Mouse (Mus musculus): ENCODE results near the gene Nt5e. TPM values are rescaled to one million over a fixed set of nuclear protein-coding genes. Genes with fewer than 3 reads are reported as not detected.
"Not testable (repeated sequence)": the region's sequence is repeated elsewhere in the genome, so short reads cannot be mapped to it uniquely, and the experiment has no call there.

Gene Nt5e
- polyA plus RNA-seq (2012; rRNA removed): 3.8 and 4.6 TPM in 2 replicates

DNA sequence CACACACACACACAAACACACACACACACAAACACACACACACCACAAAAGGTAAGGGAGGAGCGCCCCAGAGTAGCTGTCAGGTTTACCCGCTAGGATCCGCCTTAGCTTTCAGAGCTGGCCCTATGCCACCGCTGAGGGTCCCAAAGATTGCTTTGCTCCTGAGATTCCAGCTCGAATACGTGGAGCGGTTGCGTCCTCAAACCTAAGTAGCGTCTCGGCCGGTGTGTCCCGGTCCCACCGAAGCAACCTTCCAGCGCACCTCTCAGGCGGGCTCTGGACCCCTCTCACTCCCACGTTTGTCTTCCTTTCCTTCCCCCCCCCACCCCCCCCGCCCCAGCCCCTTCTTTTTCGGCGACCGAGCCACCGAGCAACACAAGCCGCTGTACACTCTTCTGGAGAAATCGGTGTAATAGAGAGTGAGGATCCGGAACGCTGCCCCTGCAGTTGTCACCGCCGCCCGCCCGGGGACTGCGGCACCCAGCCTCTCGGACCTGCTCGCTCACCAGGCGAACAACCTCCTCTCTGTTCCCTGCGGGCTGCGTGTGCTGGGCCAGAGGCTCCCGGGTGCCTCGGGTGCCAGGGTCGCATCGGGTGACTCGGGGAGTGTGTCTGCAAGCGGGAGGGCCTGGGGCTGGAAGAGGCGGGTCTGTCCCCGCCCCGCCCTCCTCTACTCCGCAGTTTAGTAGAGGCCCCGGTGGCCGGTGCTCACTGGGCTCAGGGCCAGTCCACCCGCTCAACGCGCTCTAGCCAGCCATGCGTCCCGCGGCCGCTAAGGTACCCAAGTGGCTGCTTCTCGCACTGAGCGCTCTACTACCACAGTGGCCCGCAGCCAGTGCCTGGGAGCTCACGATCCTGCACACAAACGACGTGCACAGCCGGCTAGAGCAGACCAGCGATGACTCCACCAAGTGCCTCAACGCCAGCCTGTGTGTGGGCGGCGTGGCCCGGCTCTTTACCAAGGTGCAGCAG, at the start of gene Nt5e:
TSS of gene Nt5e (plus strand) at position 268 of the 972 bp plus-strand sequence.
- 0 out of 2 replicates have a peak, but pooled peaks have one; percentile 10 for TF ChIP-seq POLR2A (IDR thresholded peaks at IDR 0.05; ENCODE audit: borderline replicate concordance, insufficient read depth, low read length)
- TF ChIP-seq CTCF (IDR thresholded peaks at IDR 0.05; ENCODE audit: borderline replicate concordance, insufficient read depth, low read depth, low read length): no peak
- H3K4me1 ChIP-seq (ENCODE audit: control insufficient read depth, insufficient read depth, low read length): no peaks in the 10 kb centered on the region
- 3% methylated on average over 66 of the region's 66 CpGs for WGBS

DNA sequence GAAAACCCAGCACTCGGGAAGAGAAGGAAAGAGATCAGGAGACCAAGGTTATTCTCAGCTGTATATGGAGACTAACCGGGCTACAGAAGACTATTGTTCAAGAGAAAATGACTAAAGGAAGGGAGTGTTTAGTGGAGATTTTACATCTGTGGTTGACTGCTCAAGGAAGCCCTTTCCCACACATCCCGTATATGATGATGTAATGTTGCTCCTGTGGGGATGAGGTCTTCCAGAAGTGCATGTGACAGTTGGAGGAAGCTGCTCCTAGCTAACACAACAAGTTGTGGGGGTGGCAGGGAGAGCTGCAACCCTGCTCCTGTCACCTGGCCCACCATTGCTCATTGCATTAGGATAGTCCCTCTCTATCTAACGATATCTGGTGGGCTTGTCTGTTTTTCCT, 49.4 kb upstream of the Nt5e start:
- H3K27ac ChIP-seq (ENCODE audit: insufficient read depth, low read length): no peak overlapping the region
- no peak for DNase-seq
- H3K4me1 ChIP-seq (ENCODE audit: control insufficient read depth, insufficient read depth, low read length): peaks cover 6% of the 10 kb centered on the region; the same call in 1 of the 2 replicates
- no peak overlapping the region for H3K4me3 ChIP-seq (replicated peaks; ENCODE audit: insufficient read depth, low read depth, low read length)
- no peaks in the 10 kb centered on the region for H3K27me3 ChIP-seq (ENCODE audit: control insufficient read depth, insufficient read depth, low read length)
- TF ChIP-seq POLR2A (IDR thresholded peaks at IDR 0.05; ENCODE audit: borderline replicate concordance, insufficient read depth, low read length): no peak
- TF ChIP-seq CTCF (IDR thresholded peaks at IDR 0.05; ENCODE audit: borderline replicate concordance, insufficient read depth, low read depth, low read length): no peak
- WGBS: 94% methylated on average over 4 of the region's 4 CpGs

More for the DNA sequence above, at the start of gene Nt5e:
- Histone ChIP-seq H3K27me3 (ENCODE audit: control insufficient read depth, insufficient read depth, low read length) (no peaks in the 10 kb centered on the region), H3K27ac (ENCODE audit: insufficient read depth, low read length) (peak within 1 kb of the TSS; percentile 38), H3K4me3 (replicated peaks; ENCODE audit: insufficient read depth, low read depth, low read length) (peak within 1 kb of the TSS; percentile 62)
- DNase-seq: peak; percentile 81 to 87

DNA sequence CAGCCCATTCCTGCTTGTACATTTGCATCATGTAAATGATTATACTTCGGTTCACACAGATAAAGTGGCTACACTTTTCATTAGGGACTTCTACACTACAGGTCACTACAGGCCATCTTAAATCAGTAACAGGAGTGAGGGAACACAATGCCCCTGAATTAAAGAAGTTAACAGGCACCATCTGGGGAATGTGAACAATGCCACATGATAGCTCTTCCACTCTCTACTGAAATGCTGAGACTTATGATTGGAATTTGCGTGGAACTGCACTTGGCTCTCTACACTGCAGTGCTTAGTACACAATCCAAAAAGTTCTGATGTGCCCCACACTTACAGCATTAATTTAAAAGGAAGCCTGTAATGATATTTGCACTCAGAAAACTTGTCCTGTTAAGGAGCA, 47.3 kb upstream of the Nt5e start:
- TF ChIP-seq CTCF (IDR thresholded peaks at IDR 0.05; ENCODE audit: borderline replicate concordance, insufficient read depth, low read depth, low read length) (no peak), POLR2A (IDR thresholded peaks at IDR 0.05; ENCODE audit: borderline replicate concordance, insufficient read depth, low read length) (no peak)
- H3K4me1 ChIP-seq (ENCODE audit: control insufficient read depth, insufficient read depth, low read length): no peaks in the 10 kb centered on the region
- 73% methylated on average over 2 of the region's 2 CpGs for WGBS
- no peak for DNase-seq
- no peak overlapping the region for H3K4me3 ChIP-seq (replicated peaks; ENCODE audit: insufficient read depth, low read depth, low read length)
- no peaks in the 10 kb centered on the region for H3K27me3 ChIP-seq (ENCODE audit: control insufficient read depth, insufficient read depth, low read length)
- H3K27ac ChIP-seq (ENCODE audit: insufficient read depth, low read length): no peak overlapping the region

DNA sequence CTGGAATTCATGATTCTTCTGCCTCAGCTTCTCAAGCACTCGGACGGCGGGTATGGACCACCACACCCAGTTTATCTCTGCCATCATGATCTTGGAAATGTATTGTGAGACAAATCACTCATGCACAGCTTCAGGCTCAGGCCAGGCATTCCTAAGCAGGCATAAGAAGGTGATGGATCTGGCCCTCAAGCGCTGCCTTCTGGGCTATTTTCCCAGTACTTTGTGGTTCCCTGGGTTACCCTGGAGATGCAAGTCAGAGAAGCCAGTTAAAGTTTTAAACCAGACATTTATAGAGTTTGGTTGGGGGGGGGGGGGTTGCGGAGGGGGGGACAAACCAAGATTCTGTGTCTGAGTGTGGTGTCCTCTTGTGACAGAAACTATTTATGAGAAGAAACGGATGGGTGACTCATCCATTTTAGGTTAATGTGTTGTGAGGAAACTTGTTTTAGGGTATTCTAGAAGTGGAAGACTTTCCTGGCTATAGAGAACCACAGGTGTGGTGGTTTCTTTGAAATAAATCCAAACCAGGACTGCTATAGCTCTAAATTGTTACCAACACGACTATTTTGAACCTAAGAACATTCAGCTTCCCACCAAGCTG, 37.3 kb upstream of the Nt5e start:
- DNase-seq: no peak
- Histone ChIP-seq H3K27me3 (ENCODE audit: control insufficient read depth, insufficient read depth, low read length) (no peaks in the 10 kb centered on the region), H3K4me1 (ENCODE audit: control insufficient read depth, insufficient read depth, low read length) (no peaks in the 10 kb centered on the region), H3K4me3 (replicated peaks; ENCODE audit: insufficient read depth, low read depth, low read length) (no peak overlapping the region), H3K27ac (ENCODE audit: insufficient read depth, low read length) (no peak overlapping the region)
- TF ChIP-seq POLR2A (IDR thresholded peaks at IDR 0.05; ENCODE audit: borderline replicate concordance, insufficient read depth, low read length): no peak
- no peak for TF ChIP-seq CTCF (IDR thresholded peaks at IDR 0.05; ENCODE audit: borderline replicate concordance, insufficient read depth, low read depth, low read length)
- 84% methylated on average over 7 of the region's 7 CpGs for whole genome bisulfite sequencing

DNA sequence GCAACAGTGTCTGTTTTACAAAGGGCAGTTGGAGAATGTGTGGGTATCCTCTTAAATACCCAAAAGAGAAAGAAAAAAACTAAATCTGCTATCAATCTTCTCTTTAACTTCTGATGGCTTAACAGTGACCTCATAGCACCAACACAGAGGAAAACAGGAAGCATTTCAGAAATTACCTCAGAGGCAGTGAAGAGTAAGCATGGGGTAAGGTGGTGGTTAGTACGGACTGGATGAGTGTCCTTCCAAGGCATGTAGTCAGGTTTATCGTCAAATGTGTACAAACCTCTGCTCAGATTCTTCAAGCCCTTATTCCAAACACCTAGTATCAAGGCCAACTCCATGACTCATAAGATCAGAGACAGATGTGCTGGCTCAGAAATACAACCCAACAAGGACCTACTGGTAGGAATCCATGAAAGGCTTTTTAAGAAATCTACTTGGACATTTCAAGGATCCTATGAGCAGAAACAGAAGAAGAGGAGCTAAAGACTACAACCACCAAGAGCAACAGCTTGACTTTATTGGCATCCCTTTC, 34.1 kb upstream of the Nt5e start:
- WGBS: 96% methylated on average over 2 of the region's 2 CpGs
- TF ChIP-seq POLR2A (IDR thresholded peaks at IDR 0.05; ENCODE audit: borderline replicate concordance, insufficient read depth, low read length) (no peak), CTCF (IDR thresholded peaks at IDR 0.05; ENCODE audit: borderline replicate concordance, insufficient read depth, low read depth, low read length) (no peak)

DNA sequence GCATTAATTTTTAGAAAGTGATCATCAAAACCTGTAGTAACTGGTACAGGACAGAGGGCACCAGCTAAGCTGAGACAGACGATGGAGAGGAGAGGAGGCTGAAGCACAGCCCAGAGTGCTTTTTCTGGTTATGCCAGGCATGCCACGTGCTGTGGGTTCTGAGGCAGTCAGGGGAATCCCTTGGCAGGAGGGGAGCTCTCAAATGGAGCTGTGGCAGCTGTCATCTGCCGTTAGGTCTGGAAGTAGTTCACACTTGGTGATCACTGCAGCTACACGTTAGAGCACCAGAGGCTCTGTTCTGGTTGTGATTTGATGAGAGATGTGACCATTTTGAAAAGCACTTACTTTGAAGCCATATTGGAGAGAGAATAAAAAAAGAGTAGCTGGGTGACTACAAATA, 31.2 kb upstream of the Nt5e start:
- Histone ChIP-seq H3K4me1 (ENCODE audit: control insufficient read depth, insufficient read depth, low read length) (no peaks in the 10 kb centered on the region), H3K4me3 (replicated peaks; ENCODE audit: insufficient read depth, low read depth, low read length) (no peak overlapping the region), H3K27ac (ENCODE audit: insufficient read depth, low read length) (no peak overlapping the region), H3K27me3 (ENCODE audit: control insufficient read depth, insufficient read depth, low read length) (no peaks in the 10 kb centered on the region)
- TF ChIP-seq CTCF (IDR thresholded peaks at IDR 0.05; ENCODE audit: borderline replicate concordance, insufficient read depth, low read depth, low read length): no peak
- no peak for TF ChIP-seq POLR2A (IDR thresholded peaks at IDR 0.05; ENCODE audit: borderline replicate concordance, insufficient read depth, low read length)
- WGBS: 9% methylated on average over 4 of the region's 4 CpGs
- DNase-seq: peak; percentile 13 to 34

More for the DNA sequence above, 34.1 kb upstream of the Nt5e start:
- H3K27me3 ChIP-seq (ENCODE audit: control insufficient read depth, insufficient read depth, low read length): no peaks in the 10 kb centered on the region
- DNase-seq: no peak
- no peak overlapping the region for H3K4me3 ChIP-seq (replicated peaks; ENCODE audit: insufficient read depth, low read depth, low read length)
- no peaks in the 10 kb centered on the region for H3K4me1 ChIP-seq (ENCODE audit: control insufficient read depth, insufficient read depth, low read length)
- H3K27ac ChIP-seq (ENCODE audit: insufficient read depth, low read length): no peak overlapping the region

DNA sequence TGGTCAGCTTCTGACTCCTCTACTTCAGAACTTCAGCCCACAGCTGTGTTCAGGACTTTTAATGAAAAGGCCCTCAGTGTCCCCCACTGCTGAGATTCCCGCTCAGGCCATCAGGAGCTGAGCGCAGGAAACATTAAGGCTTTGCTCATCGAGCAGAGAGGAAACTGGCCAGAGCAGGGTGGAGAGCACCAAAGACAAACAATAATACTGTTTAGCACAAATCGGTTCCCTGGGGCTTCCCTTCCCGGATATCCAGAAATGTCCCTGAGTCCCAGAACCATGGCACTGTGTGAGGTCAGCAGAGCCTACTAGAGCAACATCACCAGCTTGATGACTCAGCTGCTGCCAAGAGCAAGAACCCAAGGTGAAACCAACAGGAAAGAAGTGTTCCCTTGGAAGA, 30.7 kb upstream of the Nt5e start:
- TF ChIP-seq CTCF (IDR thresholded peaks at IDR 0.05; ENCODE audit: borderline replicate concordance, insufficient read depth, low read depth, low read length): no peak
- TF ChIP-seq POLR2A (IDR thresholded peaks at IDR 0.05; ENCODE audit: borderline replicate concordance, insufficient read depth, low read length): no peak

DNA sequence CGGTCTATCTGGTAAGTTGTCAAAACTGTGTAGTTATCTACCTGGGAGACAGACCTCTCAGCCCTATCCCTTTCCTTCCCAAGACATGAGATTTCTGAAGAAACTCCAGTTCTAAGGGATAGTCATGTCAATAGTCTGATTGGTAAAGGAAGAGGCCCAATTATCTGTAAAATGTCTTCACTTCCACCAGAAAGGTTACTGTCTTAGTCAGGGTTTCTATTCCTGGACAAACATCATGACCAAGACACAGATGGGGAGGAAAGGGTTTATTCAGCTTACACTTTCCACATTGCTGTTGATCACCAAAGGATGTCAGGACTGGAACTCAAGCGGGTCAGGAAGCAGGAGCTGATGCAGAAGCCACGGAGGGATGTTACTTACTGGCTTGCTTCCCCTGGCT, 29.8 kb upstream of the Nt5e start:
- H3K4me1 ChIP-seq (ENCODE audit: control insufficient read depth, insufficient read depth, low read length); H3K4me3 ChIP-seq (replicated peaks; ENCODE audit: insufficient read depth, low read depth, low read length); DNase-seq; H3K27ac ChIP-seq (ENCODE audit: insufficient read depth, low read length); H3K27me3 ChIP-seq (ENCODE audit: control insufficient read depth, insufficient read depth, low read length): not testable (repeated sequence)
- 98% methylated on average over 3 of the region's 3 CpGs for WGBS

More for the DNA sequence above, 30.7 kb upstream of the Nt5e start:
- Histone ChIP-seq H3K27ac (ENCODE audit: insufficient read depth, low read length) (no peak overlapping the region), H3K4me1 (ENCODE audit: control insufficient read depth, insufficient read depth, low read length) (no peaks in the 10 kb centered on the region), H3K27me3 (ENCODE audit: control insufficient read depth, insufficient read depth, low read length) (no peaks in the 10 kb centered on the region), H3K4me3 (replicated peaks; ENCODE audit: insufficient read depth, low read depth, low read length) (no peak overlapping the region)
- DNase-seq: no peak
- 60% methylated on average over 5 of the region's 5 CpGs for WGBS
